Mouse (Mus musculus) midbrain, postnatal 0 days (tissue): Measurements from ENCODE around the gene E030025P04Rik. TPM values are rescaled to one million over a fixed set of nuclear protein-coding genes. Genes with fewer than 3 reads are reported as not detected.
A peak's percentile ranks its signal among the peaks of the same experiment; 100 is the strongest.

ENCODE experiments used
- ATAC-seq: fragments of 200-750 bp; cut with Nextera tagmentation; 2 replicates; pipeline ENCODE4 v1.8.0; 2017; ENCODE audit warnings: moderate number of reproducible peaks, mild to moderate bottlenecking, moderate TSS enrichment, moderate library complexity; ENCODE audit not compliant: low FRiP score
- DNase-seq: peaks from one replicate; pipeline ENCODE4 v3.0.0-alpha.2; 2015; ENCODE audit warnings: low spot score
- H3K27ac ChIP-seq: fragments of 300-500 bp; sonication (generic); 2 replicates; pipeline ENCODE4 v1.5.1; 2014; ENCODE audit warnings: low read depth, mild to moderate bottlenecking, low read length, mixed read lengths
- H3K27me3 ChIP-seq: fragments of 300-500 bp; sonication (generic); 2 replicates; pipeline ENCODE4 v1.6.1; 2014; ENCODE audit warnings: low read length, control low read depth, mixed read lengths; ENCODE audit not compliant: insufficient read depth
- H3K36me3 ChIP-seq: fragments of 300-500 bp; sonication (generic); 2 replicates; pipeline ENCODE4 v1.6.1; 2014; ENCODE audit warnings: low read length, control low read depth, mixed read lengths; ENCODE audit not compliant: insufficient read depth
- H3K4me1 ChIP-seq: fragments of 300-500 bp; sonication (generic); 2 replicates; pipeline ENCODE4 v1.6.1; 2014; ENCODE audit warnings: mild to moderate bottlenecking, control low read depth, antibody characterized with exemption, low read length, mixed read lengths; ENCODE audit not compliant: insufficient read depth
- H3K4me2 ChIP-seq: fragments of 300-500 bp; sonication (generic); 2 replicates; pipeline ENCODE4 v1.6.1; 2014; ENCODE audit warnings: low read depth, mild to moderate bottlenecking, low read length, mixed read lengths; ENCODE audit not compliant: poor library complexity, severe bottlenecking
- H3K4me3 ChIP-seq: fragments of 300-500 bp; sonication (generic); 2 replicates; pipeline ENCODE4 v1.5.1; 2014; ENCODE audit warnings: low read depth, mild to moderate bottlenecking, low read length, moderate library complexity
- H3K9ac ChIP-seq: fragments of 300-500 bp; sonication (generic); replicated peaks from 2 replicates; pipeline ENCODE4 v1.6.1; 2014; ENCODE audit warnings: mild to moderate bottlenecking, low read length, moderate library complexity, mixed read lengths; ENCODE audit not compliant: poor library complexity, severe bottlenecking
- H3K9me3 ChIP-seq: fragments of 300-500 bp; sonication (generic); 2 replicates; pipeline ENCODE4 v1.6.1; 2016; ENCODE audit warnings: low read length, control low read depth
- CTCF ChIP-seq: IDR thresholded peaks from 2 replicates; pipeline ENCODE4 v1.5.1; 2016; ENCODE audit warnings: antibody characterized with exemption, mild to moderate bottlenecking
- WGBS: fragments of 180-500 bp; shearing (Covaris S2); extraction: QIAGEN DNeasy Blood & Tissue Kit; methylation state at CpG from one replicate; pipeline ENCODE4 v1.1.7; 2014; 5-methylcytosine and 5-hydroxymethylcytosine counted together
- polyA plus RNA-seq: library from polyadenylated mRNA; unstranded; fragments of >200 nt; fragmentation: Nextera tagmentation; extraction: Ambion mirVana; gene quantifications from 2 replicates; pipeline ENCODE4 v1.2.1, GENCODE M21; 2015
- total RNA-seq: library from RNA; depleted of rRNA; stranded (reverse); fragments of >200 nt; gene quantifications from 2 replicates; pipeline ENCODE4 v1.2.3, GENCODE M21; 2014; rRNA removed

Gene E030025P04Rik
- total and polyA plus RNA-seq, 2 experiments from 2014 or later: not detected

DNA sequence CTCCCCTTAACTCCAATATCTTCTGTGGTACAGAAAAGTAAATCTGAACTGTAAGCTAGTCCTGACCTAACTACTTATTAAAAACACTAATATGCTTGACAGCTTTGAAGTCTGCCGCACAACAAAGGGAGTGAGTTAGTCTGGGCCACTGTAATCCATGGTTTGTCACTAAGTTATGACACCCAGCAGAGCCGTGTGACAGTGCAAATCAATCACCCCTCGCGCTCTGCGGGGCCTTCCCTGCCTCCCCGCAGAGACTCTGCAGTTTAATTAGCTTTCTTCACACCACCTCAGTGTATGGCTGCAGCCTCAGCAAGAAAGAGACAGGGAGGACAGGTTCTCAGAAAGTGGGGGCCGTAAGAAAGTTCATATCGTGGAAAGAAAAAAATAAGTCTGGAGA, 37.4 kb downstream of the E030025P04Rik start:
- H3K9me3 ChIP-seq: no peaks in the 10 kb centered on the region
- no peak for TF ChIP-seq CTCF
- H3K27me3 ChIP-seq: no peaks in the 10 kb centered on the region
- no peak overlapping the region for H3K4me2 ChIP-seq
- DNase-seq (peak; percentile 58), ATAC-seq (no peak)
- no peak overlapping the region for H3K4me3 ChIP-seq
- peaks cover 6% of the 10 kb centered on the region; the same call in 1 of the 2 replicates for H3K4me1 ChIP-seq
- no peak overlapping the region for H3K9ac ChIP-seq
- WGBS: 15% methylated on average over 8 of the region's 8 CpGs
- H3K36me3 ChIP-seq: no peaks in the 10 kb centered on the region
- no peak overlapping the region for H3K27ac ChIP-seq

DNA sequence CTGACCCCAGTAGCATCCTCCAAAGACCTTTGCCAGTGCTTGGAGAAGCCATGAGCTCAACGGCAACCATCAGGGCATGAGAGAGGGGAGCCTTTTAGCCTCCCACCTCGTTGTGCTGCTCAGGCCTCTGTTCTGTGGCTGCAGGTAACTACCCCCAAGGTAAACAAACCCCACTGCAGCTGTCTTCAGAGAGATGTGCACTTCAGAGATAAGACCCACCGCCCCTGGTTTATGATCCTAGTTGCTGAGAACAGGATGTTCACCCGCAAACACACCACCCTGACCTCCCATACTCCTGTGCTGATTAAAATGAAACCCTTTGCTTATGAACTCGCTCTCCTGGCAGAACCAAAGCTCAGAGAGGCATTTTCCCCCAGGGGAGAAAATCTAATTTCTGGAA, 38.0 kb downstream of the E030025P04Rik start:
- H3K9me3 ChIP-seq: no peaks in the 10 kb centered on the region
- no peak overlapping the region for H3K4me3 ChIP-seq
- H3K9ac ChIP-seq: no peak overlapping the region
- H3K27me3 ChIP-seq: no peaks in the 10 kb centered on the region
- no peak for TF ChIP-seq CTCF
- ATAC-seq (no peak), DNase-seq (no peak)
- WGBS: 30% methylated on average over 5 of the region's 5 CpGs
- no peak overlapping the region for H3K27ac ChIP-seq
- no peak overlapping the region for H3K4me2 ChIP-seq
- H3K4me1 ChIP-seq: peaks cover 6% of the 10 kb centered on the region; the same call in 1 of the 2 replicates
- H3K36me3 ChIP-seq: no peaks in the 10 kb centered on the region

DNA sequence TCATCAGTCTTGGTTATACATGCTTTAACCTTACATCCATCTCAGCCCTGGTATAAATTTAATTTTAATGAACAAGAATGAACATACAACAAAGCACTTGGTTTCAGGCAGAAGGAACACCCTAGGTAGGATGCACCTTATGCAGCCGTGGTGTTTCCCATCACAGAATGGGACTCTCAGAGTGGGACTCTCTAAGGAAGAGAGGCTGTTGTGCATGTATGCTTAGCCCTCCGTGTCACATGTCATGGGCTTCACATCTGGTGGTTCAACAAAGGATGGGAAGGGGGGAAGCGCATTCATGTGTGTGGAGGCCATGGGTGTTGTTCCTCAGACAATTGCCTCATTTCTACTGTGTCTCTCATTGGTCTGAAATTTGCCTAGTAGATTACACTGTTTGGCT, 40.8 kb downstream of the E030025P04Rik start:
- no peak for DNase-seq
- Histone ChIP-seq H3K36me3 (no peaks in the 10 kb centered on the region), H3K27ac (no peak overlapping the region), H3K9me3 (no peaks in the 10 kb centered on the region), H3K4me1 (peaks cover 6% of the 10 kb centered on the region; the same call in 1 of the 2 replicates), H3K9ac (no peak overlapping the region), H3K27me3 (no peaks in the 10 kb centered on the region), H3K4me3 (no peak overlapping the region), H3K4me2 (no peak overlapping the region)
- no peak for TF ChIP-seq CTCF
- ATAC-seq: no peak
- WGBS: 89% methylated on average over 3 of the region's 3 CpGs

DNA sequence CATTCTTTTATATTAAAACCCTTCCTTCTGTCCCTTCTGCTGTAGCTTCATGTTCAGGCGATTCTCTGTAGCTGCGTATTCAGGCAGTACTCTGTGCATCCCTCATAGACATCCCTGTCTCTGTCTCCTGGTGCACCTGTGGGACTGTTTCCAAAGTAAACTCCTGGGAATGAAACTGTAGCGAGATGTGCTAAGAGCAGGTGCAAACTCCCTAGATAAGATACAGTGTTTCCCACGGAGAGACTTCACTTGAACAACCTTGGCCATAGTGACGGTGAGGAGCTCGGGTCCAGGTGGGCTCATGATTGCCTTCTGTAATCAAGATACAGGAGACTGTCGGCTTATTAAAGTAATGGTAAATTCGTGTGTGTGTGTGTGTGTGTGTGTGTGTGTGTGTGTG, 41.5 kb downstream of the E030025P04Rik start:
- 94% methylated on average over 8 of the region's 8 CpGs for WGBS
- Histone ChIP-seq H3K4me1 (peaks cover 7% of the 10 kb centered on the region; the same call in 1 of the 2 replicates), H3K9ac (no peak overlapping the region), H3K4me2 (no peak overlapping the region), H3K9me3 (no peaks in the 10 kb centered on the region), H3K4me3 (no peak overlapping the region), H3K36me3 (no peaks in the 10 kb centered on the region), H3K27ac (no peak overlapping the region), H3K27me3 (no peaks in the 10 kb centered on the region)
- no peak for DNase-seq
- ATAC-seq: no peak
- TF ChIP-seq CTCF: no peak

DNA sequence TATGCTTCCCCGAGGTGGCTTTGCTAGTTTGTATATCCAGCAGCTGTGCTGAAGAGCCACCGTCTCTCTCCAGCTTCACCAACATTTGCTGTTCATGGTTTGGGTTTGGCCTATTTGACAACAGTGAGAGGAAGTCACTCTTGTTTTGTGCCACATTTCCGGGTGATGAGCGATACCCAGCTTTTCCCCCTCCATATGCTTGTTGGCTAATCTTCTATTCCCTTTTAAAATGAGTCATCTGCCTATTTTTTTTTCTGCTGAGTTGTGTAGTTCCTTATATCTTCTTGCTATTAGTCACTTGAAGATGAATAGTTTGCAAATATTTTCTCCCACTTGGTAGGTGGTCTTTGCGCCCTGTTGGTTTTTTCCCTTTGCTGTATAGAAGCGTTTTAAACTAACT, 43.9 kb downstream of the E030025P04Rik start:
- Histone ChIP-seq H3K4me2 (no peak overlapping the region), H3K9ac (no peak overlapping the region), H3K36me3 (no peaks in the 10 kb centered on the region), H3K4me1 (0 out of 2 replicates have a peak, but pooled peaks cover 4% of the 10 kb centered on the region), H3K27me3 (no peaks in the 10 kb centered on the region), H3K4me3 (no peak overlapping the region), H3K27ac (no peak overlapping the region), H3K9me3 (no peaks in the 10 kb centered on the region)
- TF ChIP-seq CTCF: no peak
- ATAC-seq (no peak), DNase-seq (no peak)
- WGBS: 84% methylated on average over 6 of the region's 6 CpGs

DNA sequence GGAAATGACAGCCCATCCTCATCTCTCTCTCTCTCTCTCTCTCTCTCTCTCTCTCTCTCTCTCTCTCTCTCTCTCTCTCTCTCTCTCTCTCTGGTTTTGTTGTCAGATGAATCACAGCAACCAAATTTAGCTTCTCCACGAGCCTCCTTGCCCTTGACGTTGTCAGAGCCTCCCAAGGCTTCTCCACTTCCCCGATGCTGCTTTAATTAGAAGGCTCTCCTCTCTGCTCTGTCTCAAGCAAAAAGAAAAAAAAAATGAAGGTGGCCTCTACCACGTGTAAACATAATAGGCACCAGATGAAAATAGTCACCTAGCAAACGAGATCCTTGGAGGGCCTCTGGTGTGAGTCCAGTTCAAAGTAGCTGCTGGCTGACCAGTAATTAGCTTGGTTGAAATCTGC, 52.3 kb downstream of the E030025P04Rik start:
- H3K27me3 ChIP-seq: no peaks in the 10 kb centered on the region
- ATAC-seq (no peak), DNase-seq (no peak)
- no peak overlapping the region for H3K27ac ChIP-seq
- H3K4me3 ChIP-seq: no peak overlapping the region
- no peak for TF ChIP-seq CTCF
- H3K9ac ChIP-seq: no peak overlapping the region
- H3K4me2 ChIP-seq: no peak overlapping the region
- WGBS: 20% methylated on average over 5 of the region's 5 CpGs
- H3K9me3 ChIP-seq: no peaks in the 10 kb centered on the region
- no peaks in the 10 kb centered on the region for H3K4me1 ChIP-seq
- no peaks in the 10 kb centered on the region for H3K36me3 ChIP-seq

Other genes with a start within 250 kb of the E030025P04Rik start
- gene Axin2, start 224.0 kb downstream of the E030025P04Rik start, total RNA-seq: 38.0 and 55.2 TPM in 2 replicates
- 7.5 and 9.7 TPM in 2 replicates for gene Axin2, start 224.0 kb downstream of the E030025P04Rik start, polyA plus RNA-seq
- gene Rgs9, start 153.8 kb upstream of the E030025P04Rik start, total RNA-seq: 33.8 and 42.1 TPM in 2 replicates
- gene Rgs9, start 153.8 kb upstream of the E030025P04Rik start, polyA plus RNA-seq: 19.3 and 23.3 TPM in 2 replicates
- gene Gna13, start 218.5 kb upstream of the E030025P04Rik start, total RNA-seq: 50.3 and 61.0 TPM in 2 replicates
- 31.1 and 35.3 TPM in 2 replicates for gene Gna13, start 218.5 kb upstream of the E030025P04Rik start, polyA plus RNA-seq